ENCODE assay signal across 14 mouse cellular contexts in genomic region chr11:71447841-71448745, GRCm38 (mm10).
A peak's percentile ranks its signal among the peaks of the same experiment; 100 is the strongest.
DNase-seq lines count a peak whose midpoint lies in the region; ATAC-seq and TF ChIP-seq lines count a peak whose summit lies in the region.
"Had no signal": no experiment of that assay in that cellular context is flagged by ENCODE, and none has a peak within 500 bp of the region (broad histone marks: within the 10 kb centered on the region; RNA-seq: fewer than 3 reads in every experiment).

No protein-coding gene starts in this region.

- ATAC-seq in frontal cortex, adult (ENCODE audit: low TSS enrichment): peak; percentile 27; the same call in 1 of the 2 replicates
- ATAC-seq in kidney, postnatal 0 days (replicated peaks; ENCODE audit: low FRiP score, low read depth): no peak
- ATAC-seq in kidney, embryonic 14.5 days (ENCODE audit: low FRiP score, low TSS enrichment): no peak
- peak; percentile 76; the same call in 1 of the 2 replicates for ATAC-seq in forebrain, embryonic 12.5 days (ENCODE audit: low FRiP score)
- ATAC-seq in midbrain, embryonic 15.5 days (replicated peaks): no peak

- H3K27me3 ChIP-seq in kidney, postnatal 0 days (ENCODE audit: insufficient read depth, low read length): no peaks in the 10 kb centered on the region
- no peaks in the 10 kb centered on the region for H3K27me3 ChIP-seq in kidney, embryonic 14.5 days (ENCODE audit: control insufficient read depth, insufficient read depth, low read length)
- no peaks in the 10 kb centered on the region for H3K27me3 ChIP-seq in forebrain, embryonic 12.5 days
- H3K27me3 ChIP-seq in midbrain, embryonic 15.5 days (replicated peaks): no peaks in the 10 kb centered on the region
- H3K27me3 ChIP-seq: megakaryocyte, embryonic 14.5 days; neural tube, embryonic 12.5 days had no signal

- 54% methylated on average over 10 of the region's 10 CpGs for WGBS in kidney, postnatal 0 days
- 62% methylated on average over 10 of the region's 10 CpGs for WGBS in kidney, embryonic 14.5 days
- WGBS in forebrain, embryonic 12.5 days: 23% methylated on average over 10 of the region's 10 CpGs
- 52% methylated on average over 10 of the region's 10 CpGs for WGBS in midbrain, embryonic 15.5 days

- H3K9me3 ChIP-seq in kidney, postnatal 0 days (replicated peaks; ENCODE audit: low read length): no peaks in the 10 kb centered on the region
- H3K9me3 ChIP-seq in kidney, embryonic 14.5 days (ENCODE audit: control insufficient read depth, low read length): no peaks in the 10 kb centered on the region
- no peaks in the 10 kb centered on the region for H3K9me3 ChIP-seq in forebrain, embryonic 12.5 days
- H3K9me3 ChIP-seq in midbrain, embryonic 15.5 days: no peaks in the 10 kb centered on the region
- H3K9me3 ChIP-seq: megakaryocyte, embryonic 14.5 days; neural tube, embryonic 12.5 days had no signal

- no peak overlapping the region for H3K9ac ChIP-seq in kidney, postnatal 0 days (ENCODE audit: low read depth, low read length)
- H3K9ac ChIP-seq in kidney, embryonic 14.5 days (ENCODE audit: low read depth, low read length): no peak overlapping the region
- no peak overlapping the region for H3K9ac ChIP-seq in forebrain, embryonic 12.5 days
- no peak overlapping the region for H3K9ac ChIP-seq in midbrain, embryonic 15.5 days
- H3K9ac ChIP-seq: neural tube, embryonic 12.5 days had no signal

- DNase-seq in frontal cortex, postnatal 25 days (ENCODE audit: low spot score in 2 of 2): no peak
- peak; percentile 4 for DNase-seq in kidney, postnatal 0 days (ENCODE audit: low spot score)
- DNase-seq in adrenal gland, adult 2 months: no peak
- no peak for DNase-seq in ovary, adult 18-20 months (ENCODE audit: low spot score)
- DNase-seq: adrenal gland, adult 8-10 months; right cerebral cortex, postnatal 25 days; thymus, postnatal 25 days had no signal

- no peak overlapping the region for H3K4me2 ChIP-seq in kidney, postnatal 0 days (ENCODE audit: low read length)
- no peak overlapping the region for H3K4me2 ChIP-seq in kidney, embryonic 14.5 days (replicated peaks; ENCODE audit: low read depth, low read length)
- H3K4me2 ChIP-seq in forebrain, embryonic 12.5 days: peak overlapping the region; percentile 34
- H3K4me2 ChIP-seq in midbrain, embryonic 15.5 days: no peak overlapping the region
- H3K4me2 ChIP-seq: liver, embryonic 11.5 days; neural tube, embryonic 12.5 days had no signal

- no peak overlapping the region for H3K4me3 ChIP-seq in kidney, postnatal 0 days (replicated peaks; ENCODE audit: low read depth, low read length)
- no peak overlapping the region for H3K4me3 ChIP-seq in kidney, embryonic 14.5 days (ENCODE audit: low read length)
- no peak overlapping the region for H3K4me3 ChIP-seq in forebrain, embryonic 12.5 days (replicated peaks)
- no peak overlapping the region for H3K4me3 ChIP-seq in midbrain, embryonic 15.5 days
- H3K4me3 ChIP-seq: megakaryocyte, embryonic 14.5 days; neural tube, embryonic 12.5 days had no signal

- no peaks in the 10 kb centered on the region for H3K36me3 ChIP-seq in kidney, postnatal 0 days (ENCODE audit: insufficient read depth, low read length)
- no peaks in the 10 kb centered on the region for H3K36me3 ChIP-seq in kidney, embryonic 14.5 days (ENCODE audit: control insufficient read depth, insufficient read depth, low read length)
- no peaks in the 10 kb centered on the region for H3K36me3 ChIP-seq in forebrain, embryonic 12.5 days (replicated peaks)
- no peaks in the 10 kb centered on the region for H3K36me3 ChIP-seq in midbrain, embryonic 15.5 days (replicated peaks)
- H3K36me3 ChIP-seq: neural tube, embryonic 12.5 days had no signal

- no peaks in the 10 kb centered on the region for H3K4me1 ChIP-seq in kidney, postnatal 0 days (replicated peaks; ENCODE audit: insufficient read depth, low read length)
- H3K4me1 ChIP-seq in kidney, embryonic 14.5 days (ENCODE audit: control insufficient read depth, insufficient read depth, low read length): no peaks in the 10 kb centered on the region
- H3K4me1 ChIP-seq in forebrain, embryonic 12.5 days: peaks cover 18% of the 10 kb centered on the region; the same call in 1 of the 2 replicates
- H3K4me1 ChIP-seq in midbrain, embryonic 15.5 days: 0 out of 2 replicates have a peak, but pooled peaks cover 4% of the 10 kb centered on the region
- H3K4me1 ChIP-seq: megakaryocyte, embryonic 14.5 days had no signal

- no peak for TF ChIP-seq CTCF in kidney, postnatal 0 days (IDR thresholded peaks at IDR 0.05; ENCODE audit: low read depth)

- H3K27ac ChIP-seq in kidney, postnatal 0 days: no peak overlapping the region
- no peak overlapping the region for H3K27ac ChIP-seq in kidney, embryonic 14.5 days (ENCODE audit: low read depth, low read length)
- peak overlapping the region; percentile 82 for H3K27ac ChIP-seq in forebrain, embryonic 12.5 days
- H3K27ac ChIP-seq in midbrain, embryonic 15.5 days: peak overlapping the region; percentile 48; the same call in 1 of the 2 replicates
- H3K27ac ChIP-seq: neural tube, embryonic 12.5 days had no signal

Comparison
In these comparisons a context has a peak if more than half of its experiments do, and no peak if none do; other contexts are left out.
1. ATAC-seq: peak in frontal cortex, adult (single experiment) and forebrain, embryonic 12.5 days (single experiment); none in kidney, postnatal 0 days (single experiment), kidney, embryonic 14.5 days (single experiment) and midbrain, embryonic 15.5 days (single experiment).
2. H3K27ac ChIP-seq: peak in forebrain, embryonic 12.5 days (single experiment) and midbrain, embryonic 15.5 days (single experiment); none in kidney, postnatal 0 days (single experiment) and kidney, embryonic 14.5 days (single experiment).